Mouse (Mus musculus) C2C12 (cell line): ENCODE results near the gene Mus81.

ENCODE experiments used
- CTCF ChIP-seq: IDR thresholded peaks from one replicate; pipeline ENCODE4 v1.5.1; 2011; ENCODE audit not compliant: control insufficient read depth, insufficient read depth, insufficient read length
- MYOD1 ChIP-seq: IDR thresholded peaks from one replicate; pipeline ENCODE4 v1.6.1; 2011; ENCODE audit warnings: low read depth; ENCODE audit not compliant: control insufficient read depth, insufficient read length

GRCm38 (mm10) chr19:5525204-5525603 is 37.0 kb upstream of the Mus81 start:
- TF ChIP-seq CTCF (no peak), MYOD1 (no peak)
